Mouse (Mus musculus): ENCODE results near the gene Zmynd8.

Gene Zmynd8

GRCm38 (mm10) chr2:165885225-165885950 lies 13.4 kb downstream of the Zmynd8 start:
- in situ Hi-C loops (cut with MboI; ENCODE audit: low pct_unique_long_range_greater_than_20kb in 1 of 2, low sequenced_read_pairs in 2 of 2, unreplicated experiment in 1 of 2) = no loop called here

GRCm38 (mm10) chr2:165884577-165885224 lies 14.1 kb downstream of the Zmynd8 start:
- in situ Hi-C loops (cut with MboI; ENCODE audit: low pct_unique_long_range_greater_than_20kb in 1 of 2, low sequenced_read_pairs in 2 of 2, unreplicated experiment in 1 of 2) = no loop called here

GRCm38 (mm10) chr2:165883846-165884576 lies 14.8 kb downstream of the Zmynd8 start:
- in situ Hi-C loops (cut with MboI; ENCODE audit: low pct_unique_long_range_greater_than_20kb in 1 of 2, low sequenced_read_pairs in 2 of 2, unreplicated experiment in 1 of 2) = no loop called here

- in situ Hi-C loops (cut with MboI; ENCODE audit: low pct_unique_long_range_greater_than_20kb in 1 of 2, low sequenced_read_pairs in 2 of 2, unreplicated experiment in 1 of 2) = no loop called here
Observed at GRCm38 (mm10) chr2:165883006-165883405, 15.8 kb downstream of the Zmynd8 start.

- in situ Hi-C loops (cut with MboI; ENCODE audit: low pct_unique_long_range_greater_than_20kb in 1 of 2, low sequenced_read_pairs in 2 of 2, unreplicated experiment in 1 of 2) = no loop called here
Observed at GRCm38 (mm10) chr2:165881585-165882431, 17.0 kb downstream of the Zmynd8 start.

GRCm38 (mm10) chr2:165881220-165881584 lies 17.6 kb downstream of the Zmynd8 start:
- in situ Hi-C loops (cut with MboI; ENCODE audit: low pct_unique_long_range_greater_than_20kb in 1 of 2, low sequenced_read_pairs in 2 of 2, unreplicated experiment in 1 of 2) = no loop called here

- in situ Hi-C loops (cut with MboI; ENCODE audit: low pct_unique_long_range_greater_than_20kb in 1 of 2, low sequenced_read_pairs in 2 of 2, unreplicated experiment in 1 of 2) = no loop called here
Observed at GRCm38 (mm10) chr2:165880501-165881182, 18.2 kb downstream of the Zmynd8 start.

- in situ Hi-C loops (cut with MboI; ENCODE audit: low pct_unique_long_range_greater_than_20kb in 1 of 2, low sequenced_read_pairs in 2 of 2, unreplicated experiment in 1 of 2) = no loop called here
Observed at GRCm38 (mm10) chr2:165879403-165880178, 19.2 kb downstream of the Zmynd8 start.

GRCm38 (mm10) chr2:165878907-165879361 lies 19.9 kb downstream of the Zmynd8 start:
- in situ Hi-C loops (cut with MboI; ENCODE audit: low pct_unique_long_range_greater_than_20kb in 1 of 2, low sequenced_read_pairs in 2 of 2, unreplicated experiment in 1 of 2) = no loop called here

- in situ Hi-C loops (cut with MboI; ENCODE audit: low pct_unique_long_range_greater_than_20kb in 1 of 2, low sequenced_read_pairs in 2 of 2, unreplicated experiment in 1 of 2) = no loop called here
Observed at GRCm38 (mm10) chr2:165878021-165878585, 20.7 kb downstream of the Zmynd8 start.

- in situ Hi-C loops (cut with MboI; ENCODE audit: low pct_unique_long_range_greater_than_20kb in 1 of 2, low sequenced_read_pairs in 2 of 2, unreplicated experiment in 1 of 2) = no loop called here
Observed at GRCm38 (mm10) chr2:165877180-165877579, 21.6 kb downstream of the Zmynd8 start.

- in situ Hi-C loops (cut with MboI; ENCODE audit: low pct_unique_long_range_greater_than_20kb in 1 of 2, low sequenced_read_pairs in 2 of 2, unreplicated experiment in 1 of 2) = no loop called here
Observed at GRCm38 (mm10) chr2:165876201-165876918, 22.5 kb downstream of the Zmynd8 start.

- in situ Hi-C loops (cut with MboI; ENCODE audit: low pct_unique_long_range_greater_than_20kb in 1 of 2, low sequenced_read_pairs in 2 of 2, unreplicated experiment in 1 of 2) = no loop called here
Observed at GRCm38 (mm10) chr2:165875406-165875955, 23.3 kb downstream of the Zmynd8 start.

- in situ Hi-C loops (cut with MboI; ENCODE audit: low pct_unique_long_range_greater_than_20kb in 1 of 2, low sequenced_read_pairs in 2 of 2, unreplicated experiment in 1 of 2) = no loop called here
Observed at GRCm38 (mm10) chr2:165874461-165875339, 24.1 kb downstream of the Zmynd8 start.

- in situ Hi-C loops (cut with MboI; ENCODE audit: low pct_unique_long_range_greater_than_20kb in 1 of 2, low sequenced_read_pairs in 2 of 2, unreplicated experiment in 1 of 2) = no loop called here
Observed at GRCm38 (mm10) chr2:165873777-165874176, 25.0 kb downstream of the Zmynd8 start.

Data from mouse embryonic stem cell (cell line).